Mouse (Mus musculus) CH12F3 (cell line): ENCODE results near the gene Ccer2.

Experiments used
- in situ Hi-C: fragments of 300-500 bp; cut with MboI; formaldehyde crosslinking; loops from 2 replicates; pipeline ENCODE4 v1.14.3; 2020; ENCODE audit warnings: low sequenced_read_pairs

Gene Ccer2

DNA sequence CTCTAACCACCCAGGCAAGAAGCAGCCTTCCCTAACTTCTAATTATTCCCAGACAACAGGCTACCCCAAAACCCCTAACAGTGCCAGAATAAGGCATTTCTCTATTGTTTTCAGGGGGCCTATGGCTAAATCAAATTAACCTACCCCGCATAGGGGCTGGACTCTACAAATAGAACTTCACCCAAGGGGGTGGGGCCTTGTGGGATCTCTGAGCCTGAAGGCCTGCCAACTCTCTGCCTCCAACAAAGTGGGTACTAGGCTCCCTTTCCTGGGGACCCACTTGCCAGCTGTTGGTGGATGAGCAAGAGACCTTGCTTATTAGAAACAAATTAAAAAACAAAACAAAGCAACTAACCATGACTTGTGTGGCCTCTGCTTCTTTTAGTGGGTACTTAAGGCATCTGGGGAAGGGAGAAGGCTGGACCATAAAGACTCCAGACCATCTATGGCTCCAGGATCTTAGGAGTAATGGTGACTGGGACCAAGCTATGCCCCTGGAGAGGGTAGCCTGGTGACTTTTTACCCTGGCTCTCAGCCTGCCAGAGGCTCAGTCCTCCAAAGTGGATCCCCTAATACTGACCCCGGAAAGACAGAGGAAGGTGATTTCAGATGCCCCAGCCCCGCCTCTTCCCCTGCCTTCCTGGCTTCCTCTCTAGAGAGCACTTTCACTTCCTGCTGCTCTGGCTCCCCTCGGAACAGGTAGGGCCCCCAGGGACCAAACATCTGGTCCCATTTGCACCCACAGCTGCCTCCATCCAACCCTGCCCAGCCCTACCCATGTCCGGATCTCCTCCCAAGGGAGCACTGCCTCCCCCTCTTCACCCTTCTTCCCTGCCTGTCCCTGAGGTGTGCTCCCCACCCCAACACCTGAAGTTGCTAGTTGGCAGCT lies 32.6 kb downstream of the Ccer2 start, which contains the start of gene Rinl:
Gene Rinl, plus strand, starts transcription at position 663 of the 889 bp plus-strand sequence.
- in situ Hi-C loops: no loop called here

DNA sequence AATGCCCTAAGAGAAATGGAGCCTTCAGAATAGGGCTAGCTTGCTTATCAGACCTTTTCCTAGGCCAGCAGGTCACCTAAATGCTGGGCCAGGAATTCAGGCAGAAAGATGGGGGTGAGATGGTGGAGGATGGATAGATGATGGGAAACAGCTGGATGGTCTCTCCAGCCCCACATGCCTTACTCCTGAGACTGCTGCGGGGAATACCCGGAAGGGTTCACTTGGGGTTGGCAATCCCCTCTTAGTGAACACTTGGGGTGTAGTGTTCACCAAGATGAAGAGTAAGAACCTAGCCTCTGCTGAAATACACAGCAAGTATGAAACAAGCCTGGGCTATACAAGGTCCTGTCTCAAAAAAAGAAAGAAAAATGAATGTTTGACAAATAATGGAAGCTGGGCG lies 33.3 kb downstream of the Ccer2 start:
- in situ Hi-C loops: no loop called here

GRCm38 (mm10) chr7:28790066-28790806 lies 34.3 kb downstream of the Ccer2 start:
- in situ Hi-C loops: no loop called here

DNA sequence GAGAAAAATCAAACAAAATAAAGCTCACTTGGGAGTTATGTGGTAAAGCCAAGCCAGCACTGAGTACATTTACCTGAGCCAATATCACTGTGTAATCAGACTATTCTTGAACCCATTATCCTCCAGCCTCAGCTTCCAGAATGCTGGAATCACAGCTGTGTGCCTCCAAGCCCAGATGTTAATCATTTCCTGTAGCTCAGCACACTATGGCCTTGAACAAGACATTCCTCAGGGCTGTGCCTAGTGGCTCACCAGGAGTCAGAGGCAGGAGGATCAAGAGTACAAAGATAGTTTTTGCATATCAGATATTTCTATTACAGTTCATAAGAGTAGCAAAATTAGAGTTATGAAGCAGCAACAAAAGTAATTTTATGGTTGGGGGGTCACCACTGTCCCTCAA lies 35.7 kb downstream of the Ccer2 start:
- in situ Hi-C loops: no loop called here

DNA sequence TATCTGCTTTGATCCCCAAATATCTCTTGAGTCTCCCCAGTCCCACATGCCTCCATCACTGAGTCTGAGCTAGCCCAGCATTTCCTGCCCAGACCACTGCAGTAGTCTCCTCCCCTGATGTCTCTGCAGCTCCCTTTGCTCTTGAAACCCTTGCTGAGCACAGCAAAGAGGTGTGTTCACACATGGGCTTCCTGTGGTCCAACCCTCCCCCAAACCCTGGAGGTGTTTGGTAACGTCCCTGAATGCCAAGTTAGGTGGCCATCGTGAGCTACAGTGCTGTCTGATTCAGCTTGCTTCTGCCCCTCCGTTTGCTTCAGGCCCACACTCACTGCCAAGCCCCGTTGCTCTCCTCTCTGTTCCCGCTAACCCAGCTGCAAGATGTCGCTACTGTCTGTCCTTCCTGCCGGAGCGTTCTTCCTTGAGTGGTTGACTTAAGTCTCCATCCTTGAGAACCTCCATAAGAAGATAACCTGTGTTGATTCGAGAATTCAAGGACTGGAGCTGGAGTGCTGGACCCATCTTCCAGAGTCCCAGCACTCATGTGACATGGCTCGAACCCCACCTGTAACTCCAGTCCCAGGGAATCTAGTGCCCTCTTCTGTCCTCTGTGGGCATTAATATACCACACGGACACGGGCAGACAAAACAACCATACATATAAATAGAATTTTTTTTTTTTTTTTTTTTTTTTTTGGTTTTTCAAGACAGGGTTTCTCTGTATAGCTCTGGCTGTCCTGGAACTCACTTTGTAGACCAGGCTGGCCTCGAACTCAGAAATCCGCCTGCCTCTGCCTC lies 36.6 kb downstream of the Ccer2 start:
- in situ Hi-C loops: no loop called here

DNA sequence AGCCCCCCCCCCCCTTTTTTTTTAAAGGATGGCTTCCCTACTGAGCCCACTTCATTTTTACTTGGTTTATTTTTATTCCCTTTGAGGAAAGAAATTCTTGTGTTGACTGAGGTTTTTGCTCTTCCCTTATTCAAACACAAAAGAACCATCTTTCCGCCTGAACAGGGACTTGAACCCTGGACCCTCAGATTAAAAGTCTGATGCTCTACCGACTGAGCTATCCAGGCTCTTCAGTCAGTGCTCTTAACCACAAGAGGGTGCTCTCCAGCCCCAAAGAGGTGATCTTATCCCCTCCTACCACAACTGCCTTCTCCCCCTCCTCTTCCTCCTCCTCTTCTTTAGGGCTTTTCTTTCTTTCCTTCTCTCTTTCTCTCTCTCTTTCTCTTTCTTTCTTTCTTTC lies 37.9 kb downstream of the Ccer2 start:
- in situ Hi-C loops: no loop called here

- in situ Hi-C loops: no loop called here
Measured at GRCm38 (mm10) chr7:28794496-28794895, 38.5 kb downstream of the Ccer2 start.

DNA sequence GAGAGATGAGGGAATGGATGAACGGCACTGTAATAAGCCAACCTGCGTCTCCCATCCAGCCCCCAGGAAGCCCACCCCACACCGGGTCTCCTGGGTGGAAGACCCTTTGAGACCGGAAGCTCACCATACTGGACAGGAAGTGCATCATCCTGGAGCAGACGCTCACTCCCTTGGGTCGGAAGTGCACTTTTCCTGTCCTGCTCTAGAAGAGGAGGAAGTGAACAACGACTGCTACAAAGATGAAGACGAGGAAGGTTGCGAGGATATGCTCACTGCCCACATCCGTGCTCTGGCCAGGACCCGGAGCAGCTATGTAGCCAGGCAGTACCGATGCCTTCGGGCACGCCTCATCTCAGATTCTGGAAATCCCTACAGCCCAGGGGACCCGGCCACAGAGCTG lies 39.9 kb downstream of the Ccer2 start:
- in situ Hi-C loops: no loop called here

DNA sequence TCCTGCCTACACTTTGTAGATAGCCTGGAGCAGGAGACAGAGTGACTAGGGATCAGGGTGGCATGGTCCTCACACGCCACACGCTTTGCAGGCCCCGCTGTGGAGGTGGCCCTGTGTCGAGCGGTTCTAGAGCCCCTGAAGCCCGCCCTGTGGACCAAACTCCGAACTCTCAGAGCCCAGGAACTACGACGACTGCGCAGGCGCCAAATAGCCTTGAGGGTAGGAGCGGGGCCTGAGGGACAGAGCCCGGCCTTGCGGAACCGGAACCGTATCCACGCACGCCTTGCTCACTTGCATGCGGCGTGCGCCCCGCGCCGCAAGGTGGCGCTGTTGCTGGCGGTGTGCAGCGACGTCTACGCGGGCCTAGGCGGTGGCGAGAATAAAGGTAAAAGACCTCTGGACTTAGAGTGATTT lies 40.6 kb downstream of the Ccer2 start:
- in situ Hi-C loops: no loop called here

DNA sequence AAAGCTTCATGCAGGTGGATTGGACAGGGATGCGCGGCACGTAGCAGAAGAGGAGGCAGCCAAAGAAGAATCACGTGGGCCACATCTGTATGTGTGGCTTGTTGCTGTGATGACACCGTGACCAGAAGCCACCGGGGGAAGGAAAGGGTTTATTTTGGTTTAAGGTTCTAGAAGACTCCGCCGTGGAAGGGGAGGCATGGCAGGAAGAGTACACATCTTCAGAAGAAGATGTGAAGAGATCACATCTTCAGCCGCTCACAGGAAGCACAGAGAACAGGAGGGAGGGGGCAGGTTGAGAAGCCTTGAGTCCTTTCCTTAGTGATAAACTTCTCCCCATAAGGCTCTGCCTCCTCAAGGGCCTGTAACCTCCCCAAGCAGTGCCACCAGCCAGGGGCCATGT lies 44.0 kb downstream of the Ccer2 start:
- in situ Hi-C loops: no loop called here

DNA sequence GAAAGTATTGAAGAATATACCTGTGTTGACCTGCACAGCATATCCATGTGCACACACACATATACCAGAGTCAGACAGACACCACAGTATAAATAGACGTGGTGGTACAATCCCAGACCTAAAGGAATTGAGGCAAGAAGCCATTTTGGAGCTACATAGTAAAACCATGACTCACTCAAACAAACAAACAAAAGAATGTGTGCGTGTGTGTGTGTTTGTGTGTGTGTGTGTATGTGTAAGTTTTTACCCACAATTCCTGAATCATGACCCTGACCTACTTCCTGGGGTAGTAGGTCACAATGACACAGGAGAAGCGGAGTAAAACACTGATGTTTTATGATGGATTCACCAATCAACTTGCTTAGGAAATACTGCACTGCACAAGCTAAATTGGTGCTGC lies 45.5 kb downstream of the Ccer2 start:
- in situ Hi-C loops: no loop called here

GRCm38 (mm10) chr7:28801901-28802670 lies 46.1 kb downstream of the Ccer2 start:
- in situ Hi-C loops: no loop called here

DNA sequence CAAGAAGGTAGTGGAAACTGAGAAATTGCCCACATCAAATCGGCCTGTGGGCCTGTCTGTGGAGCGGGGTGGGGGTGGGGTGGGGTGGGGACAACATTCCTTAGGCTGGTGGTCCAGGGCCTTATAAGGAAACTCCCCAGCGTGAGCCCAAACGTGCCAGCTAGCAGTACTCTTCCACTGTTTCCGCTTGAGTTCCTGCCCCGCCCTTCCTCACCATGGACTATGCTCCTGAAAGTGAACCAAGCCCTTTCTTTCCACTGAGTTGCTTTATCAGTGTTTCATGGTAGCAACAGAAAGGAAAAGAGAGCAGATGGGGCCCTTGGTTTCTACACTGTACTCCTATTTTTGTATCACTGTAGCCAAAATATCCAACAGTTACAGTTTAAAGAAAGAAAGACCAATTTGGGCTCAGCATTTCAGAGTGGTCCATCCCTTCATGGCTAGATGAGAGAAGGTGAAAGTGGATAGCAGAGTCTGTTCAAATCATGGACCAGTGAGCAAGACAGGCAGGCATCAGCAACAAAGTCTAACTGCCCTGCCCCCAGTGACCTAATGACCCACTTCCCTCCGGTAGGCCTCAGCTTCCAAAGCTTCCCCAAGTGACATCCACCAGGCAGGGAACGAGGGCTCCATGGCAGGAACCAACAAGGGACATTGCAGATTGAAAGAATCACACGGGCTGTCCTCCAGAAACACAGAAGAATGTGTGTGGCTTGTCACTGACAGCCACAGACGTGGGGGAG lies 47.0 kb downstream of the Ccer2 start:
- in situ Hi-C loops: no loop called here

DNA sequence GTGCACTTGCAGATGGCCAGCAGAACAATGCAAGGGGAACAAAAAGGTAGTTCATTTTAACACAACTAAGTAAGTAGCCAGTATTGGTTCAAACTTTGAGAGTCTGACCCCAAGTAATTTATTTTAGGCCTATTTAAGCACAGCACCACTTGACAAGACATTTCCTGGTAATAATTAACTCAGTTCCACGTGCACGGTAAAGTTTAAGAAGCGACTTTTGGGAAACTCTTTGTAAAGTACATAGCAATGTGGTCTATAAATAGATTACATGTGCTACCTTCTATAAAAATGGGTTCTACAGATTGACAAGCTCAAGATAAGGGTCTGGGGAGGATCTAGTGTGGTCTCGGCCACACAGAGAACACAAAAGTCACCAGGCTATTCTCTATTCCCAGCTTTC lies 47.8 kb downstream of the Ccer2 start:
- in situ Hi-C loops: no loop called here

- in situ Hi-C loops: no loop called here
Measured at GRCm38 (mm10) chr7:28806869-28807268, 50.9 kb downstream of the Ccer2 start.

- in situ Hi-C loops: no loop called here
Measured at GRCm38 (mm10) chr7:28807641-28808220, 51.8 kb downstream of the Ccer2 start.

DNA sequence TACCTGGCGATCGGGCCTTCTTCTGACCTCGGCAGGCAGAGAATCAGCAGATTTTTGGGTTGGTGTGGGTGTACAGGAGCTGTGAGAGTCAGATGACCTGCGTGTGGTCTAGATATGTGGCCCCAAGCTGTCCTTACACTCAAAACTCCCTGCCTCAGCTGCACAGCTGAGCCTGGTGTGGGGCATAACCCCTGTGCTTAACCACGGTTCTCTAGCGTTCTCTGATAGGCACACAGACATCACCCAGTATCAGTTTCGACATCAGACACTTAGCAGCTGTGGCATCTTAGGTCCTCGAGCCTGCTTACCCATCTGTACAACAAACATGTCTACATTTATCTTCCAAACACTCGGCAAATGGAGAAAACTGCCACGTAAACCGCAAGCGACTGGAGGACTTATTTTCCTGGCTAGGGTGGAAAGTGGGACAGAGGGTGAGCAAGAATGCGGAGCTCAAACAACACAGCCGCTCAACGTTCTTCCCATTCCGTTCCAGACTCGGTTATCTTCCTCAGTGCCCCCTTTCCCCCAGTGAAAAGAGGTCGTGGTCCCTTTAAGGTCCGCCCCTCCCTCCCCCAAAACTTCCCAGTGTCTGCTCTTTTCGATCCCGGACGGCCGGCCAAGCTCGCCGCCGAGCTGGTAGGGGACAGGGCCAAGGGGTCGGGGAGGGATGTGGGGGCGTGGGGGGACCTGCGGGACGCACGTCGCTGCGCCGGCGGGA lies 52.4 kb downstream of the Ccer2 start, which contains the start of gene Hnrnpl:
Gene Hnrnpl, plus strand, starts transcription at position 321 of the 721 bp plus-strand sequence.
- in situ Hi-C loops: no loop called here
